Mouse (Mus musculus) CH12.LX (cell line): Measurements from ENCODE around the gene Wwp2. TPM values are rescaled to one million over a fixed set of nuclear protein-coding genes. Genes with fewer than 3 reads are reported as not detected.

Source experiments
- DNase-seq: peaks from one replicate; pipeline ENCODE4 v3.0.0-alpha.2; 2013; ENCODE audit errors: extremely low read depth
- H3K27ac ChIP-seq: 2 replicates; pipeline ENCODE4 v1.5.1; 2012; ENCODE audit warnings: low read depth, mild to moderate bottlenecking, control low read depth, moderate library complexity; ENCODE audit not compliant: insufficient read depth
- H3K27me3 ChIP-seq: replicated peaks from 2 replicates; pipeline ENCODE3; 2012; ENCODE audit warnings: inconsistent platforms
- H3K36me3 ChIP-seq, 2 experiments: replicated peaks in 1 of 2; 2 replicates each; pipeline versions ENCODE3 to v1.6.1; 2012; ENCODE audit warnings: inconsistent platforms in 1 of 2, low read length in 1 of 2, mild to moderate bottlenecking in 1 of 2, mixed read lengths in 1 of 2, moderate library complexity in 1 of 2; ENCODE audit not compliant: control insufficient read depth in 1 of 2, insufficient read depth in 1 of 2
- H3K4me1 ChIP-seq, 2 experiments: 2 replicates each; pipeline ENCODE4 v1.6.1; 2012; ENCODE audit warnings: inconsistent platforms in 1 of 2, moderate library complexity in 1 of 2; ENCODE audit not compliant: insufficient read depth in 2 of 2, control insufficient read depth in 1 of 2
- H3K4me2 ChIP-seq: 2 replicates; pipeline ENCODE4 v1.6.1; 2012; ENCODE audit warnings: low read depth, mild to moderate bottlenecking, control low read depth; ENCODE audit not compliant: poor library complexity, insufficient read depth, severe bottlenecking
- H3K4me3 ChIP-seq, 3 experiments: fragments of 150-350 bp in 1 of 3; sonication (generic) in 1 of 3; replicated peaks in 1 of 3; 2 replicates each; pipeline versions ENCODE3 to v1.5.1; 2011 to 2012; ENCODE audit warnings: low read depth in 2 of 3, low read length in 2 of 3, mild to moderate bottlenecking in 2 of 3, moderate library complexity in 2 of 3, control low read depth in 1 of 3, improper control_type of control experiment in 1 of 3, inconsistent platforms in 1 of 3, mixed read lengths in 1 of 3; ENCODE audit not compliant: poor library complexity in 1 of 3
- H3K79me2 ChIP-seq: replicated peaks from 2 replicates; pipeline ENCODE4 v1.6.1; 2012; ENCODE audit warnings: mild to moderate bottlenecking, moderate library complexity; ENCODE audit not compliant: control insufficient read depth, poor library complexity, insufficient read depth, severe bottlenecking; ENCODE audit errors: extremely low read depth
- H3K9ac ChIP-seq: 2 replicates; pipeline ENCODE4 v1.6.1; 2012; ENCODE audit warnings: low read depth, mild to moderate bottlenecking, control low read depth, moderate library complexity; ENCODE audit not compliant: insufficient read depth
- H3K9me3 ChIP-seq: replicated peaks from 2 replicates; pipeline ENCODE3; 2012; ENCODE audit warnings: low read length, inconsistent platforms, mixed read lengths
- BHLHE40 ChIP-seq: IDR thresholded peaks from 2 replicates; pipeline ENCODE4 v1.6.1; 2011; ENCODE audit warnings: mild to moderate bottlenecking, low read depth, low read length, improper control_type of control experiment
- CHD1 ChIP-seq: IDR thresholded peaks from 2 replicates; pipeline ENCODE4 v1.6.1; 2012; ENCODE audit warnings: low read depth, low read length, improper control_type of control experiment, inconsistent platforms
- ETS1 ChIP-seq: conservative IDR thresholded peaks from 2 replicates; pipeline ENCODE4 v1.6.1; 2012; ENCODE audit warnings: low read depth, mild to moderate bottlenecking, inconsistent platforms, low read length, improper control_type of control experiment, moderate library complexity
- GABPA ChIP-seq: IDR thresholded peaks from 2 replicates; pipeline ENCODE4 v1.6.1; 2012; ENCODE audit warnings: low read depth, low read length, improper control_type of control experiment, inconsistent platforms; ENCODE audit not compliant: insufficient replicate concordance
- HCFC1 ChIP-seq: IDR thresholded peaks from 2 replicates; pipeline ENCODE4 v1.6.1; 2012; ENCODE audit warnings: low read depth, mild to moderate bottlenecking, inconsistent platforms, low read length, improper control_type of control experiment
- JUND ChIP-seq: conservative IDR thresholded peaks from 2 replicates; pipeline ENCODE4 v1.6.1; 2011; ENCODE audit warnings: low read depth, low read length, improper control_type of control experiment
- KAT2A ChIP-seq: IDR thresholded peaks from 2 replicates; pipeline ENCODE4 v1.6.1; 2012; ENCODE audit warnings: low read length, improper control_type of control experiment, inconsistent platforms; ENCODE audit not compliant: insufficient replicate concordance
- MAFK ChIP-seq: IDR thresholded peaks from 2 replicates; pipeline ENCODE4 v1.6.1; 2011; ENCODE audit warnings: low read length, improper control_type of control experiment; ENCODE audit not compliant: insufficient replicate concordance
- MXI1 ChIP-seq: IDR thresholded peaks from 2 replicates; pipeline ENCODE4 v1.6.1; 2011; ENCODE audit warnings: mild to moderate bottlenecking, low read depth, low read length, improper control_type of control experiment
- MYC ChIP-seq: IDR thresholded peaks from 2 replicates; pipeline ENCODE4 v1.6.1; 2011; ENCODE audit warnings: low read depth, mild to moderate bottlenecking, improper control_type of control experiment, low read length
- POLR2A ChIP-seq: IDR thresholded peaks from 2 replicates; pipeline ENCODE4 v1.6.1; 2011; ENCODE audit warnings: low read depth, mild to moderate bottlenecking, improper control_type of control experiment, low read length
- RAD21 ChIP-seq: IDR thresholded peaks from 2 replicates; pipeline ENCODE4 v1.6.1; 2011; ENCODE audit warnings: low read depth, mild to moderate bottlenecking, low read length, improper control_type of control experiment, moderate library complexity
- RCOR1 ChIP-seq: conservative IDR thresholded peaks from 2 replicates; pipeline ENCODE4 v1.6.1; 2012; ENCODE audit warnings: low read depth, mild to moderate bottlenecking, inconsistent platforms, low read length, improper control_type of control experiment
- SIN3A ChIP-seq: IDR thresholded peaks from 2 replicates; pipeline ENCODE4 v1.6.1; 2012; ENCODE audit warnings: low read length, improper control_type of control experiment, inconsistent platforms
- TBP ChIP-seq: conservative IDR thresholded peaks from 2 replicates; pipeline ENCODE4 v1.6.1; 2011; ENCODE audit warnings: low read depth, low read length, improper control_type of control experiment
- TCF12 ChIP-seq: IDR thresholded peaks from 2 replicates; pipeline ENCODE4 v1.6.1; 2014; ENCODE audit warnings: low read depth, mild to moderate bottlenecking, inconsistent platforms, low read length, improper control_type of control experiment
- USF2 ChIP-seq: conservative IDR thresholded peaks from 2 replicates; pipeline ENCODE4 v1.6.1; 2011; ENCODE audit warnings: low read depth, low read length, improper control_type of control experiment
- ZC3H11A ChIP-seq: IDR thresholded peaks from 2 replicates; pipeline ENCODE4 v1.6.1; 2012; ENCODE audit warnings: low read depth, mild to moderate bottlenecking, inconsistent platforms, low read length, improper control_type of control experiment
- ZKSCAN1 ChIP-seq: IDR thresholded peaks from 2 replicates; pipeline ENCODE4 v1.6.1; 2012; ENCODE audit warnings: low read depth, inconsistent platforms, low read length, improper control_type of control experiment, borderline replicate concordance
- dilution Hi-C: fragments of 300-500 bp; cut with MboI; formaldehyde crosslinking; loops from 2 replicates; pipeline ENCODE4 v1.14.3; 2020; ENCODE audit warnings: low sequenced_read_pairs; ENCODE audit not compliant: extremely low pct_unique_long_range_greater_than_20kb, extremely low pct_ligation_motif_present
- in situ Hi-C: fragments of 300-500 bp; cut with MboI; formaldehyde crosslinking; loops from 3 replicates; pipeline ENCODE4 v1.14.3; 2019; ENCODE audit warnings: low sequenced_read_pairs, low pct_ligation_motif_present, low pct_unique_long_range_greater_than_20kb, mixed read lengths
- polyA plus RNA-seq: library from polyadenylated mRNA; unstranded; fragments of >175 nt; gene quantifications from 2 replicates; pipeline ENCODE4 v1.2.1, GENCODE M21; 2012; ENCODE audit warnings: low read depth; ENCODE audit not compliant: insufficient read length
- total RNA-seq, 2 experiments: library from RNA; depleted of rRNA; stranded (reverse); fragments of 300-350 nt in 1 of 2; fragments of >200 nt in 1 of 2; gene quantifications; 2 replicates each; pipeline ENCODE4 v1.2.3; 2012 to 2014

Wwp2 gene
- total and polyA plus RNA-seq, 3 experiments, result 13.5 to 30.3 (median 20.7) TPM

DNA sequence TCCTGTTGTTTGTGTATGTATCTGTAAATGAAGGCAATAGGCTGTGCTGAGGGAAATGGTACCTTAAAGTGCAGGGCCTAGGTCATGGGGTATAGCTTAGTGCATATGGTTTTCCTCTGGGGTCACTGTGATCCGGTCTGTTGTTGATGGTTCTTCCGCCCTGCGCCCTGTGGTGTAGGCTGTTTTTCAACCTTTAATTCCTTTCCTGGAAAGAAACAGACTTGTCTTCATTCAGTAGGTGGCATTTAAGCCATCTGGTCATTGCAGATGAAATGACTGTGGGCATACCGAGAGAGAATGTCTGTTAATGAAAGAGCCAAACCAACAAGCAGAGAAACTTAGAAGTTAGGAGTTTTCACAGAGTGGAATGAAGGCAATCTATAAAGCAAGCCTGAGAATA lies 69.1 kb downstream of the Wwp2 start:
- Histone ChIP-seq H3K9ac (no peak overlapping the region), H3K4me3 (no peak overlapping the region), H3K36me3 (peaks cover 11 to 37% of the 10 kb centered on the region in 2 experiments), H3K27me3 (no peaks in the 10 kb centered on the region), H3K79me2 (no peaks in the 10 kb centered on the region), H3K4me1 (peaks cover 12 to 44% of the 10 kb centered on the region in 2 experiments; a peak in 3 of 4 replicates), H3K4me2 (no peak overlapping the region), H3K27ac (no peak overlapping the region), H3K9me3 (peaks cover 9% of the 10 kb centered on the region)
- in situ Hi-C loops, result no loop called here
- dilution Hi-C loops, result no loop called here
- TF ChIP-seq MXI1, result no peak
- no peak for TF ChIP-seq ETS1
- TF ChIP-seq BHLHE40, result no peak
- no peak for TF ChIP-seq HCFC1
- TF ChIP-seq SIN3A, result no peak
- no peak for TF ChIP-seq RAD21
- no peak for TF ChIP-seq GABPA
- DNase-seq, result no peak

DNA sequence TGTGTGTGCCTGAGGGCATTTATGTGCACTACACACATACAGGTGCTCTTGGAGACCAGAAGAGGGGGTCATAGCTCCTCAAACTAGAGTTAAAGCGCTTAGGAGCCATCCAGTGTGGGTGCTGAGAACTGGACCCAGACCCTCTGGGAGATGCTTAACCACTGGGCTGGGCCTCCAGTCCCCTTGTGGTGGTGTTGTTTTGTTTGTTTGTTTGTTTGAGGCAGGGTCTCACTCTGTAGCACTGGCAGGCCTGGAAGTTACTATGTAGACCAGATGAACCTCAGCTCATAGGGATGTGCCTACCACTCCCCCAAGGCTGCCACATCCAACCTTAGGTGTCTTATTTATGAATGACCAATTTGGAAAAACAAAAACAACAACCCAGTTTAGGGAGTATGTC lies 70.9 kb downstream of the Wwp2 start:
- Histone ChIP-seq H3K79me2 (no peaks in the 10 kb centered on the region), H3K27ac (no peak overlapping the region), H3K9me3 (peaks cover 4% of the 10 kb centered on the region), H3K9ac (no peak overlapping the region), H3K36me3 (peaks cover 11 to 37% of the 10 kb centered on the region in 2 experiments), H3K4me1 (peaks cover 12 to 38% of the 10 kb centered on the region in 2 experiments; a peak in 3 of 4 replicates), H3K27me3 (no peaks in the 10 kb centered on the region), H3K4me2 (no peak overlapping the region), H3K4me3 (no peak overlapping the region)
- dilution Hi-C loops, result no loop called here
- no peak for DNase-seq
- no peak for TF ChIP-seq KAT2A
- TF ChIP-seq ZKSCAN1, result no peak
- no peak for TF ChIP-seq CHD1
- TF ChIP-seq ZC3H11A, result no peak
- TF ChIP-seq JUND, result no peak
- in situ Hi-C loops, result no loop called here

DNA sequence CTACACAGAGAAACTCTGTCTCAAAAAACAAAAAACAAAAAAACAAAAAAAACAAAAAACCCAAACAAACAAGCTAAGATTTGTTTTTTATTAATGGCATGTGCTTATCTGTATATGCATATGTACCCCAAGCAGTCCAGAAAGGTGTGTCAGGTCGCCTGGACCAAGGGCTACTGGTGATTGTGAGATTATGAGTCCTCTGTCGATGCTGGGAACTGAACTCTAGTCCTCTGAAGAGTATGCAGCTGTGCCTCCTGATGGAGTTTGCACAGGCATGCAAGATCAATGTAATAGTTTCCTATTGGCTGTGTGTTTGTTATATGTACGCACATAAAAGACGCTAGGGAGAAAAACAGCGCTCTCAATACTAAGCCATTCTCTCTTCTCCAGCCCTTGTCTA lies 74.0 kb downstream of the Wwp2 start:
- Histone ChIP-seq H3K4me2 (no peak overlapping the region), H3K4me1 (peaks cover 2 to 19% of the 10 kb centered on the region in 2 experiments; a peak in 3 of 4 replicates), H3K79me2 (no peaks in the 10 kb centered on the region), H3K27ac (no peak overlapping the region), H3K36me3 (peaks cover 11 to 42% of the 10 kb centered on the region in 2 experiments), H3K4me3 (no peak overlapping the region), H3K27me3 (no peaks in the 10 kb centered on the region), H3K9me3 (no peaks in the 10 kb centered on the region), H3K9ac (no peak overlapping the region)
- dilution Hi-C loops (no loop called here), in situ Hi-C loops (no loop called here)
- TF ChIP-seq RCOR1 (no peak), JUND (no peak), TCF12 (no peak), MAFK (no peak), KAT2A (no peak), USF2 (no peak), TBP (no peak), MXI1 (no peak), MYC (no peak), POLR2A (no peak)
- no peak for DNase-seq
